Mouse (Mus musculus) liver, embryonic 15.5 days (tissue): Measurements from ENCODE around the gene Gm17571. TPM values are rescaled to one million over a fixed set of nuclear protein-coding genes. Genes with fewer than 3 reads are reported as not detected.

Source experiments
- ATAC-seq: fragments of 200-750 bp; cut with Nextera tagmentation; 2 replicates; pipeline ENCODE4 v1.8.0; 2017; ENCODE audit warnings: moderate number of reproducible peaks, mild to moderate bottlenecking, moderate library complexity; ENCODE audit not compliant: insufficient read depth
- H3K27ac ChIP-seq: fragments of 300-500 bp; sonication (generic); replicated peaks from 2 replicates; pipeline ENCODE4 v1.5.1; 2015; ENCODE audit warnings: mild to moderate bottlenecking, inconsistent platforms
- H3K27me3 ChIP-seq: fragments of 300-500 bp; sonication (generic); 2 replicates; pipeline ENCODE4 v1.6.1; 2015; ENCODE audit warnings: mild to moderate bottlenecking, inconsistent platforms
- H3K36me3 ChIP-seq: fragments of 300-500 bp; sonication (generic); replicated peaks from 2 replicates; pipeline ENCODE4 v1.6.1; 2015; ENCODE audit warnings: moderate library complexity, mild to moderate bottlenecking, inconsistent platforms
- H3K4me1 ChIP-seq: fragments of 300-500 bp; sonication (generic); replicated peaks from 2 replicates; pipeline ENCODE4 v1.6.1; 2015; ENCODE audit warnings: inconsistent platforms
- H3K4me2 ChIP-seq: fragments of 300-500 bp; sonication (generic); 2 replicates; pipeline ENCODE4 v1.6.1; 2015; ENCODE audit warnings: moderate library complexity, mild to moderate bottlenecking, inconsistent platforms
- H3K4me3 ChIP-seq: fragments of 300-500 bp; sonication (generic); replicated peaks from 2 replicates; pipeline ENCODE4 v1.5.1; 2015; ENCODE audit warnings: mild to moderate bottlenecking, inconsistent platforms
- H3K9ac ChIP-seq: fragments of 300-500 bp; sonication (generic); 2 replicates; pipeline ENCODE4 v1.6.1; 2015; ENCODE audit warnings: moderate library complexity, mild to moderate bottlenecking, inconsistent platforms
- H3K9me3 ChIP-seq: fragments of 300-500 bp; sonication (generic); replicated peaks from 2 replicates; pipeline ENCODE4 v1.6.1; 2016; ENCODE audit warnings: inconsistent platforms
- WGBS: fragments of 180-500 bp; shearing (Covaris S2); methylation state at CpG from one replicate; pipeline ENCODE4 v1.1.7; 2015; ENCODE audit warnings: mixed read lengths; ENCODE audit not compliant: insufficient replicate concordance; 5-methylcytosine and 5-hydroxymethylcytosine counted together
- polyA plus RNA-seq: library from polyadenylated mRNA; unstranded; fragments of >200 nt; fragmentation: Nextera tagmentation; extraction: Ambion mirVana; gene quantifications from 2 replicates; pipeline ENCODE4 v1.2.1, GENCODE M21; 2015

Gene Gm17571
- polyA plus RNA-seq, 1 experiment from 2014 or later = not detected

DNA sequence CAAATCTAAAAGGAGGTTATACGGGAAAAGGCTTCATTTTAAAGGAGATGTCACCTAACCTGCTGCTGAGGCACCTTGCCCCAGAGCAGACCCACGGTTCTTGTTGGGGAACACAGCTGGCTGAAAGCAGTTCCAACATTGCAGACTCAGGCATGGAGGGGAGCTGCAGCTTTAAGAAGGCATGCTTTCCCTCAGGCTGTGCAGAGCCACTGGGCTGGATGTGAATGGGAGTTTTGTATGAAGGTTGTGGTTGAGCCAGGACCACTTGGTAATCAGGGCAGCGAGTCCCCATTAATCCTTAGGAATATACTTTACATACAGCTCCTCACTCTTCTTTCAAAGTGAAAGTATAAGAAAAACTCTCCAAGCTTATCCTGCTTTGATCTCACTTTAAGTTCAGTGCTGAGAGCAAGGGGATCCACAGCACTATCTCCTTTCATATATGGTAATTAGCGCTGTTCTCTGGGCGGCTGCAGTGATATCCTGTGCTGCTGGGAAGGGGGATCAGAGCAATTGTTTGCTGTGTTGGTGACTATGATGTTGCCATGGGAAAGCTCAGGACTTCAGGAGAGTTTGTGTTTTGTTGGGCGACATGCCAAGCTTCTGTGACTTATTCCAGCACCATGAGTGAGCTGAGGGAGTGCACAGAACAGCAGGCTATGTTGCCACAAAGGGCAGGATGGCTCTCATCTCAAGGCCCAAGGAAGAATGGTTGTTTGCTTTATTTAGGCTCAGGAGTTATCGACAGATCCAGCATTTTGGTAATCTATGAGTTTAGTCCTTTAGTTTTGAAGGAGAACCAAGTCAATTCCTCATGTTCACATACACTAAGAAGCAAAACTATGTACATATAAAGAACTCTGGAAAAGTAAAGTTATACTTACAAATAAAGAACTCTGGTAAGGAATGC is 21.3 kb downstream of the Gm17571 start:
- Histone ChIP-seq H3K27ac (no peak overlapping the region), H3K27me3 (no peaks in the 10 kb centered on the region), H3K36me3 (no peaks in the 10 kb centered on the region), H3K4me2 (no peak overlapping the region), H3K9me3 (no peaks in the 10 kb centered on the region), H3K4me3 (no peak overlapping the region), H3K4me1 (no peaks in the 10 kb centered on the region), H3K9ac (no peak overlapping the region)
- 53% methylated on average over 7 of the region's 7 CpGs for WGBS
- no peak for ATAC-seq

DNA sequence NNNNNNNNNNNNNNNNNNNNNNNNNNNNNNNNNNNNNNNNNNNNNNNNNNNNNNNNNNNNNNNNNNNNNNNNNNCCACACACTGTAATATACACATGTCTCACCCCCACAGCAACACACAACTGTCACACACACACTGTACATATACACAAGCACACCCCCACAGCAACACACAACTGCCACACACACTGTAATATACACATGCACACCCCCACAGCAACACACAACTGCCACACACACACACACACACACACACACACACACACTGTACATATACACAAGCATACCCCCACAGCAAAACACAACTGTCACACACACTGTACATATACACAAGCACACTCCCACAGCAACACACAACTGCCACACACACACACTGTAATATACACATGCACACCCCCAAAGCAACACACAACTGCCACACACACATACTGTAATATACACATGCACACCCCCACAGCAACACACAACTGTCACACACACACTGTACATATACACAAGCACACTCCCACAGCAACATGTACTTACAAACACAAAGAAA is 32.3 kb downstream of the Gm17571 start:
- H3K4me2 ChIP-seq = no peak overlapping the region
- no peaks in the 10 kb centered on the region for H3K36me3 ChIP-seq
- ATAC-seq = peak; percentile 25; the same call in 1 of the 2 replicates
- no peak overlapping the region for H3K9ac ChIP-seq
- no peaks in the 10 kb centered on the region for H3K27me3 ChIP-seq
- no peaks in the 10 kb centered on the region for H3K4me1 ChIP-seq
- no peaks in the 10 kb centered on the region for H3K9me3 ChIP-seq
- no peak overlapping the region for H3K4me3 ChIP-seq
- H3K27ac ChIP-seq = no peak overlapping the region

Other genes starting within 250 kb of the Gm17571 start
- 2.0 and 2.3 TPM in 2 replicates for gene Jrkl, start 200.9 kb downstream of the Gm17571 start, polyA plus RNA-seq
- 8.4 and 8.7 TPM in 2 replicates for gene Ccdc82, start 199.8 kb downstream of the Gm17571 start, polyA plus RNA-seq
- gene Maml2, start 148.8 kb downstream of the Gm17571 start, polyA plus RNA-seq = 0.84 and 0.90 TPM in 2 replicates